Mouse (Mus musculus) erythroid progenitor cell, adult 5-6 weeks (primary cell): ENCODE data around the gene Dnmt3a. TPM values are rescaled to one million over a fixed set of nuclear protein-coding genes. Genes with fewer than 3 reads are reported as not detected.
A peak's percentile ranks its signal among the peaks of the same experiment; 100 is the strongest.

ENCODE experiments used
- ATAC-seq: replicated peaks from 2 replicates; pipeline ENCODE4 v1.8.0; 2016; ENCODE audit warnings: moderate number of reproducible peaks, mild to moderate bottlenecking, moderate TSS enrichment, inconsistent platforms; ENCODE audit not compliant: poor library complexity, low FRiP score, severe bottlenecking
- total RNA-seq, 2 experiments: library from RNA; stranded (forward) in 1 of 2; stranded (reverse) in 1 of 2; fragments of 150-400 nt in 1 of 2; fragments of 186-747, 209-891 nt in 1 of 2; gene quantifications; 2 replicates each; pipeline versions ENCODE4 v1.2.3 to v1.2.4; 2015 to 2017; ENCODE audit warnings: low replicate concordance in 2 of 2

Gene Dnmt3a
- total RNA-seq, 2 experiments from 2014 or later: 0.83 to 1.3 TPM

GRCm38 (mm10) chr12:3784258-3784657 is 21.5 kb upstream of the Dnmt3a start:
- ATAC-seq: no peak

- no peak for ATAC-seq
Observed at GRCm38 (mm10) chr12:3784729-3785128, 21.1 kb upstream of the Dnmt3a start.

- no peak for ATAC-seq
Observed at GRCm38 (mm10) chr12:3787041-3787440, 18.8 kb upstream of the Dnmt3a start.

- no peak for ATAC-seq
Observed at GRCm38 (mm10) chr12:3787541-3787940, 18.3 kb upstream of the Dnmt3a start.

GRCm38 (mm10) chr12:3788421-3789051 is 17.3 kb upstream of the Dnmt3a start:
- ATAC-seq: no peak

- ATAC-seq: no peak
Observed at GRCm38 (mm10) chr12:3789626-3790185, 16.1 kb upstream of the Dnmt3a start.

GRCm38 (mm10) chr12:3791257-3791656 is 14.6 kb upstream of the Dnmt3a start:
- ATAC-seq: no peak

GRCm38 (mm10) chr12:3791732-3792131 is 14.1 kb upstream of the Dnmt3a start:
- ATAC-seq: peak; percentile 92

- ATAC-seq: no peak
Observed at GRCm38 (mm10) chr12:3792248-3792647, 13.6 kb upstream of the Dnmt3a start.

GRCm38 (mm10) chr12:3795569-3795968 is 10.2 kb upstream of the Dnmt3a start:
- ATAC-seq: no peak

GRCm38 (mm10) chr12:3799551-3799950 is 6.3 kb upstream of the Dnmt3a start:
- no peak for ATAC-seq

- ATAC-seq: no peak
Observed at GRCm38 (mm10) chr12:3806271-3806684, 471 bp downstream of the Dnmt3a start.

- ATAC-seq: no peak
Observed at GRCm38 (mm10) chr12:3806703-3807547, 1.1 kb downstream of the Dnmt3a start.

GRCm38 (mm10) chr12:3807548-3808395 is 2.0 kb downstream of the Dnmt3a start:
- ATAC-seq: no peak

- ATAC-seq: no peak; the same call in 1 of the 2 replicates
Observed at GRCm38 (mm10) chr12:3808396-3808981, 2.7 kb downstream of the Dnmt3a start.

- ATAC-seq: no peak
Observed at GRCm38 (mm10) chr12:3809520-3810180, 3.8 kb downstream of the Dnmt3a start.

- ATAC-seq: no peak
Observed at GRCm38 (mm10) chr12:3810455-3810854, 4.6 kb downstream of the Dnmt3a start.

- ATAC-seq: no peak
Observed at GRCm38 (mm10) chr12:3811596-3811995, 5.8 kb downstream of the Dnmt3a start.

- no peak for ATAC-seq
Observed at GRCm38 (mm10) chr12:3812251-3812650, 6.4 kb downstream of the Dnmt3a start.
